Mouse (Mus musculus) Patski (cell line): Measurements from ENCODE around the gene 1190005I06Rik. TPM values are rescaled to one million over a fixed set of nuclear protein-coding genes. Genes with fewer than 3 reads are reported as not detected.

Experiments used
- ATAC-seq: fragments of 100-300 bp; one replicate; pipeline ENCODE4 v1.8.0; 2021
- CTCF ChIA-PET: fragments of 350-600 bp; sonication (Branson Sonifier 250); formaldehyde crosslinking; loops from one replicate; lab custom pipeline; 2022; ENCODE audit warnings: inconsistent platforms; lab: Charles Lee
- POLR2A ChIA-PET: fragments of 350-600 bp; sonication (Branson Sonifier 250); formaldehyde crosslinking; loops from one replicate; lab custom pipeline; 2022; ENCODE audit warnings: antibody characterized with exemption, inconsistent platforms; lab: Charles Lee
- DNase-seq: peaks from one replicate; pipeline ENCODE4 v3.0.0-alpha.2; 2011; ENCODE audit warnings: low read depth, low spot score
- H3K27me3 ChIP-seq: fragments of 371-371 bp; one replicate; pipeline ENCODE4 v1.5.1; 2021
- CTCF ChIP-seq: fragments of 100-300 bp; IDR thresholded peaks from one replicate; pipeline ENCODE4 v1.5.1; 2021
- in situ Hi-C: fragments of 300-500 bp; cut with MboI; formaldehyde crosslinking; loops from 3 replicates; pipeline ENCODE4 v1.11.1; 2018; ENCODE audit warnings: low pct_unique_long_range_greater_than_20kb, mixed read lengths
- polyA plus RNA-seq: library from polyadenylated mRNA; unstranded; gene quantifications from one replicate; pipeline ENCODE4 v1.2.3, GENCODE M21; 2021

1190005I06Rik gene
- polyA plus RNA-seq, 1 experiment from 2014 or later = 3.7 TPM

DNA sequence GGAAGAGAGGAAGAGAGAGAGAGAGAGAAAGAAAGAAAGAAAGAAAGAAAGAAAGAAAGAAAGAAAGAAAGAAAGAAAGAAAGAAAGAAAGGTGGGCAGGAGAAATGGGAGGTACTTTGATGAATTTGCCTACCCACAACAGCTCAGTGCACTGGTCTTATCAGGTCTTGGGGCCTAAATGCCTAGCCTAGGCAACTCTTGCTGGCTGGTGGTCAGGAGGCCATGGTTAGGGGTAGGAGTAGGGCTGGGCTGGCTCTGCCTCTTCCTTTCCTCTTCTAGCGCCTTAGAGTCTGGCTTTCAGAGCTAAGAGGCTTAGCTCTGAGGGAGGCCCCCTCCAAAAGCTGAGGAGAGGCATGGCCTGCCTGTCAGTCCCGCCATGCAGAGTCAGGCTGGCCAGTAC, 23.8 kb downstream of the 1190005I06Rik start:
- ChIA-PET CTCF (interaction anchor here (1.2 to 1.3 kb wide), 2 partner anchors 12 to 20 kb away, joined by 3 read pairs; no protein-coding TSS in a partner anchor), POLR2A (no interaction called here)
- DNase-seq (no peak), ATAC-seq (no peak)
- H3K27me3 ChIP-seq = no peaks in the 10 kb centered on the region
- in situ Hi-C loops = no loop called here
- TF ChIP-seq CTCF = no peak

GRCm38 (mm10) chr8:120622161-120622560, 25.3 kb downstream of the 1190005I06Rik start:
- ATAC-seq (no peak), DNase-seq (no peak)
- no peak for TF ChIP-seq CTCF
- POLR2A ChIA-PET = no interaction called here
- CTCF ChIA-PET = no interaction called here
- no peaks in the 10 kb centered on the region for H3K27me3 ChIP-seq
- in situ Hi-C loops = no loop called here

DNA sequence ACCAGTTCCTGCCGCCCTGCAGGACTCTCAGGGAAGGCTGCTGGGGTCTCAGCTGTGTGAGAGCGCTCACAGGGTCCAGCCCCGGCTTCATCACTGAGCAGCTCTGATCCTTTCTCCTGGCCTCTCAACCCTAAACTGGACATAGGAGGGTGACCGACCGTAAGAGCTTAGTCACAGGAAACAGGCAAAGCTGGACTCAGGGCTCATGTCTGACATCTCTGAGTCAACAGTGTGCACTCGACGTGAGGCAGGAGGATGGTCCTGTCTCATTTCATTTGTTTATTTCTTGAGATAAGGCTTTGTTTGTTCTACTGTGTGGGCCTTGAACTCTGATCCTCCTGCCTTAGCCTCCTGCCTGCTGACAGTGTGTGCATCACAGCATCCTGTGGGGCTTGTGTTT, 27.0 kb downstream of the 1190005I06Rik start:
- no peak for ATAC-seq
- POLR2A ChIA-PET = no interaction called here
- DNase-seq = no peak
- in situ Hi-C loops = no loop called here
- no peaks in the 10 kb centered on the region for H3K27me3 ChIP-seq
- CTCF ChIA-PET = interaction anchor here (1.1 to 1.6 kb wide), 2 partner anchors 20 to 24 kb away, joined by 4 to 5 read pairs; no protein-coding TSS in a partner anchor
- no peak for TF ChIP-seq CTCF

DNA sequence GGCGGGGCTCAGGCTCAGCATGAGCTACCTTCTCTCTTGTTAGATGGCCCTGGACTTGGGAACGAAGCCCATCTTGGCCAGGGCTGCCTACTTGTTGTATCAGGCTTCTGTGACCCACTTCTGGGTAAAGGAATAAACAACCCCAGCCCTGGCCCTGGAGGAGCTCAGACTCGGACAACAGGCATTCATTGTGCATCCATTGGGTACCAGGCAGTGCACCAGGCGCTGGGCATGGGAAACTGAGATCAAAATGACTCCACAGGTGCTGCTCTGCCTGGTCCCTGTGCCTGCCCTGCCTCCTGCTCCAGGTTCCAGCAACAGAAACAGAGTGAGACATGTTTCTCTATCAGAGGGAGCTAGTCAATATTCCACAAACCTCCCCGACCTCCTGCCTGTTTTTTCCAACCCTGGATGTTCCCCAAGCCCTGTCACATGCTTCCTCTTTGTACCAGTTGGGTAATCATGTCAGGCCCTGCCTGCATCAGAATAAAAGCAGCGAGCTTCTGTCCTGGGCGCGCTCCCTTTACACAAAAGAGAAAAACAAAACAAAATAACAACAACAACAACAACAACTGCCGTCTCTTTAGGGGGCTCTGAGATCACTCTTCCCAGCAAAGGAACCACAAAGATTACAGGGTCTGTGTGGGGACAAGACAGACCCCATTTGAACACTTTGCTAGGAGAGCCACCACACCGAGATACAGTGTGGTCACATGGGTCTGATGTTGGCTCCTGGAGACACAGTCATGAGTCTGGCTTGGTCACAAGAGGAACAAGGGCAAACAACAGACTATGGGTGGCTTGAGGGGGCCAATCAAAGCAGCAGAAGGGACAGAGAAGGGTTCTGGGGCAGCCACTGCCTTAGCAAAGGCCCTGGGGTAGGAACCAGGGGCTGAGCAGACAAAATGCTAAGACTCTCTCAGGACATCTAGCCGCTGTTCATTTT, 27.9 kb downstream of the 1190005I06Rik start:
- no peaks in the 10 kb centered on the region for H3K27me3 ChIP-seq
- ChIA-PET CTCF (interaction anchor here (1.0 to 2.3 kb wide), 5 partner anchors 10 to 23 kb away, joined by 3 to 10 read pairs (median 4); no protein-coding TSS in a partner anchor), POLR2A (interaction anchor here (1.0 kb wide), 1 partner anchor 11 kb away, joined by 5 read pairs; no protein-coding TSS in a partner anchor)
- in situ Hi-C loops = loop anchor here (10.0 kb wide), 1 partner anchor 435 kb away; no protein-coding TSS in a partner anchor
- TF ChIP-seq CTCF = no peak
- ATAC-seq (no peak), DNase-seq (no peak)

DNA sequence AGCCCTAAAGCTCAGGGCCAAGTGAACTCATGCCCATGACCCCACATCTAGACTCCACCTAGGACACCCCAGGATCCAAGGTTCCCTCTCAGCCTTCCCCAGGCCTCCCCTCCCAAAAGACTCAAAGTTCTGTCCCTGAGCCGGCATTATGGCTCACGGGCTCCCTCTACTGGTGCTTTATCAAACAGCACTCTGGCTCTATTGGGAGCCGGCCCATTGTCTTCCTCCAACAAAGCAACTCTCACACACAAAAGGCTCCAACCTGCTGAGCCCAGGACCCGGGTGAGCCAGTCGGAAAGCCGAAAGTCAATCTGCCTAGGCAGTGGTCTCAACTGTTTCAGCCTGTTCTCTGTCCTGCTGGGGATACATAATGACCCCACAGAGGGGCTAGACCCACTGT, 29.3 kb downstream of the 1190005I06Rik start:
- H3K27me3 ChIP-seq = no peaks in the 10 kb centered on the region
- in situ Hi-C loops = loop anchor here (10.0 kb wide), 1 partner anchor 433 kb away; no protein-coding TSS in a partner anchor
- peak; percentile 94 for TF ChIP-seq CTCF
- CTCF ChIA-PET = interaction anchor here (0.9 to 2.4 kb wide), 11 partner anchors 8 to 83 kb away, joined by 3 to 10 read pairs (median 4); no protein-coding TSS in a partner anchor
- DNase-seq (no peak), ATAC-seq (peak; percentile 42)
- POLR2A ChIA-PET = interaction anchor here (1.0 to 1.1 kb wide), 3 partner anchors 9 to 83 kb away, joined by 3 to 5 read pairs (median 4); no protein-coding TSS in a partner anchor

- no peak for DNase-seq
- no peak for TF ChIP-seq CTCF
- ChIA-PET POLR2A (interaction anchor here (0.6 to 1.1 kb wide), 3 partner anchors 27 to 50 kb away, joined by 3 to 4 read pairs (median 3); no protein-coding TSS in a partner anchor), CTCF (interaction anchor here (0.9 to 2.4 kb wide), 10 partner anchors 9 to 82 kb away, joined by 3 to 7 read pairs (median 4); no protein-coding TSS in a partner anchor)
- ATAC-seq = peak; percentile 46
- in situ Hi-C loops = loop anchor here (10.0 kb wide), 1 partner anchor 432 kb away; no protein-coding TSS in a partner anchor
- H3K27me3 ChIP-seq = no peaks in the 10 kb centered on the region
Measured at GRCm38 (mm10) chr8:120616663-120617626, 30.5 kb downstream of the 1190005I06Rik start.

GRCm38 (mm10) chr8:120614491-120614890, 32.9 kb downstream of the 1190005I06Rik start:
- ATAC-seq = no peak
- no peaks in the 10 kb centered on the region for H3K27me3 ChIP-seq
- TF ChIP-seq CTCF = peak; percentile 50
- ChIA-PET POLR2A (no interaction called here), CTCF (no interaction called here)
- DNase-seq = no peak
- in situ Hi-C loops = loop anchor here (10.0 kb wide), 1 partner anchor 430 kb away; no protein-coding TSS in a partner anchor

GRCm38 (mm10) chr8:120610824-120611223, 36.6 kb downstream of the 1190005I06Rik start:
- ATAC-seq (no peak), DNase-seq (no peak)
- H3K27me3 ChIP-seq = no peaks in the 10 kb centered on the region
- ChIA-PET POLR2A (no interaction called here), CTCF (interaction anchor here (0.8 to 1.6 kb wide), 2 partner anchors 13 to 15 kb away, joined by 3 to 7 read pairs; no protein-coding TSS in a partner anchor)
- in situ Hi-C loops = loop anchor here (10.0 kb wide), 1 partner anchor 426 kb away; no protein-coding TSS in a partner anchor
- TF ChIP-seq CTCF = no peak

- CTCF ChIA-PET = interaction anchor here (0.9 to 1.5 kb wide), 2 partner anchors 9 to 11 kb away, joined by 3 read pairs; no protein-coding TSS in a partner anchor
- DNase-seq = no peak
- TF ChIP-seq CTCF = peak; percentile 97
- POLR2A ChIA-PET = no interaction called here
- no peak for ATAC-seq
- no peaks in the 10 kb centered on the region for H3K27me3 ChIP-seq
- in situ Hi-C loops = no loop called here
Measured at GRCm38 (mm10) chr8:120607885-120608284, 39.5 kb downstream of the 1190005I06Rik start.
